Mouse (Mus musculus) midbrain, embryonic 10.5 days (tissue): Measurements from ENCODE around the gene C2. TPM values are rescaled to one million over a fixed set of nuclear protein-coding genes. Genes with fewer than 3 reads are reported as not detected.
"Not testable (repeated sequence)": the region's sequence is repeated elsewhere in the genome, so short reads cannot be mapped to it uniquely, and the experiment has no call there.

Experiments
- DNase-seq: peaks from one replicate; pipeline ENCODE4 v3.0.0-alpha.2; 2017; ENCODE audit warnings: low spot score
- H3K27ac ChIP-seq: fragments of 300-500 bp; sonication (generic); replicated peaks from 2 replicates; pipeline ENCODE4 v1.5.1; 2016; ENCODE audit warnings: mild to moderate bottlenecking
- H3K27me3 ChIP-seq: fragments of 300-500 bp; sonication (generic); 2 replicates; pipeline ENCODE4 v1.6.1; 2016; ENCODE audit warnings: low read depth, mild to moderate bottlenecking; ENCODE audit not compliant: poor library complexity, severe bottlenecking
- H3K36me3 ChIP-seq: fragments of 300-500 bp; sonication (generic); 2 replicates; pipeline ENCODE4 v1.6.1; 2016; ENCODE audit warnings: mild to moderate bottlenecking, moderate library complexity
- H3K4me1 ChIP-seq: fragments of 300-500 bp; sonication (generic); 2 replicates; pipeline ENCODE4 v1.6.1; 2016
- H3K4me3 ChIP-seq: fragments of 300-500 bp; sonication (generic); 2 replicates; pipeline ENCODE4 v1.5.1; 2016; ENCODE audit warnings: mild to moderate bottlenecking, moderate library complexity
- H3K9me3 ChIP-seq: fragments of 300-500 bp; sonication (generic); replicated peaks from 2 replicates; pipeline ENCODE4 v1.6.1; 2016; ENCODE audit warnings: mild to moderate bottlenecking
- WGBS: fragments of 180-500 bp; shearing (Covaris S2); methylation state at CpG from one replicate; pipeline ENCODE4 v1.1.7; 2016; 5-methylcytosine and 5-hydroxymethylcytosine counted together
- microRNA-seq: library from miRNA; unstranded; fragments of <30 nt; microRNA quantifications from one replicate; pipeline ENCODE4, GENCODE M21; 2017
- polyA plus RNA-seq: library from polyadenylated mRNA; unstranded; fragments of >200 nt; fragmentation: Nextera tagmentation; extraction: Ambion mirVana; gene quantifications from 2 replicates; pipeline ENCODE4 v1.2.1, GENCODE M21; 2016

The C2 gene
- polyA plus RNA-seq, 1 experiment from 2014 or later, result 1.3 TPM

- H3K36me3 ChIP-seq, result peaks cover 70% of the 10 kb centered on the region
- no peaks in the 10 kb centered on the region for H3K27me3 ChIP-seq
- peaks cover 34% of the 10 kb centered on the region for H3K4me1 ChIP-seq
- H3K4me3 ChIP-seq, result peak within 1 kb of the TSS; percentile 84
- H3K27ac ChIP-seq, result peak within 1 kb of the TSS; percentile 84
- no peaks in the 10 kb centered on the region for H3K9me3 ChIP-seq
- DNase-seq, result peak; percentile 98
- WGBS, result under 1% methylated on average over 40 of the region's 40 CpGs
Measured at GRCm38 (mm10) chr17:34836856-34837221, 61.2 kb downstream of the C2 start, which contains the start of the genes Stk19 and Dxo. Gene Stk19, minus strand, starts transcription at chr17:34836945. Gene Dxo, plus strand, starts transcription at chr17:34837019.

DNA sequence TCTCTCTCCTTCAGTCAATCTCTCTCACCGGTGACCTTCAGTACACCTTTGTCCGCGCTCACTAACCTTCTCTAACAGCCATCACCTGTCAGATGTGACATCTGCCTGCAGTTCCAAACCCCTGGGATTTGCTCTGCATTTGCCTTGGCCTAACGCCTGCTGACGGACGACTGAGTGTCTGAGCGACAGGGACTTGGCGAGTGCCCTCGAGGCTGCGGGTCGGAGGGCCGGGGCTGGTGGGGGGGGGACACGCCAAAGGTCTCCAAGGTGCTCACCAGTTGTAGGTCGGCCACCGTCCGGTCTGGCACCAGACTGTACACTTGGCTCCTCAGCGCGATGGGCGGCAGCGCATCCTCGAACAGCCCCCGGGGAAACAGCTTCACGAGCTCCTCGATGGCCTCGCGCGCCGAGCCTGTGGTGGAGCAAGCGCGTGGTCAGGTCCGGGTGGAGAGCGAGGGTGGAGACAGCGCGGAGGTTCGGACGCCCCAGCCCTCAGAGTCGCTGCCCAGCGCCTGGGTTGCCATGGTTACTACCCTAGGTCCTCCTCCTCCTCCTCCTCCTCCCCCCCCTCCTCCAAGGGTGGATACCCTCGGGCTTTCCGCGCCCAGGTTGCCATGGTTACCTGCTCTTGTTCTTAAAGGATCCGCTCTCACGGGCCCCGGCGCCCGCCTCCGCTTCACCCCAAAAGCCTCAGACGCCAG lies 61.8 kb downstream of the C2 start:
- Histone ChIP-seq H3K36me3 (peaks cover 69% of the 10 kb centered on the region), H3K4me1 (peaks cover 34% of the 10 kb centered on the region), H3K9me3 (no peaks in the 10 kb centered on the region), H3K27me3 (no peaks in the 10 kb centered on the region), H3K4me3 (peak overlapping the region; percentile 84), H3K27ac (peak overlapping the region; percentile 84)
- WGBS, result 4% methylated on average over 48 of the region's 48 CpGs
- DNase-seq, result no peak

GRCm38 (mm10) chr17:34830776-34831175 lies 67.3 kb downstream of the C2 start:
- H3K27ac ChIP-seq, H3K4me3 ChIP-seq, DNase-seq, H3K27me3 ChIP-seq, H3K4me1 ChIP-seq: not testable (repeated sequence)
- peaks cover 88% of the 10 kb centered on the region for H3K36me3 ChIP-seq
- 90% methylated on average over 1 of the region's 1 CpGs for whole genome bisulfite sequencing
- peaks cover 12% of the 10 kb centered on the region for H3K9me3 ChIP-seq

GRCm38 (mm10) chr17:34814818-34815370 lies 83.2 kb downstream of the C2 start:
- no peaks in the 10 kb centered on the region for H3K4me1 ChIP-seq
- WGBS, result 72% methylated on average over 7 of the region's 7 CpGs
- H3K36me3 ChIP-seq, result no peaks in the 10 kb centered on the region
- no peaks in the 10 kb centered on the region for H3K27me3 ChIP-seq
- no peak overlapping the region for H3K4me3 ChIP-seq
- DNase-seq, result no peak
- H3K27ac ChIP-seq, result no peak overlapping the region
- H3K9me3 ChIP-seq, result no peaks in the 10 kb centered on the region

GRCm38 (mm10) chr17:34813747-34814146 lies 84.3 kb downstream of the C2 start:
- H3K4me3 ChIP-seq, H3K4me1 ChIP-seq, DNase-seq, H3K36me3 ChIP-seq, H3K27me3 ChIP-seq, H3K27ac ChIP-seq, H3K9me3 ChIP-seq: not testable (repeated sequence)
- WGBS, result 62% methylated on average over 12 of the region's 12 CpGs

Small RNAs within 50 kb of the gene (microRNA-seq; reads per million reads assigned to microRNA genes)
- gene Mir6970, result not detected
- gene Mir6971, result 2.1 reads per million
- not detected for gene Mir6972

Other genes with a start within 250 kb of the C2 start
- gene Tnxb, start 227.7 kb downstream of the C2 start, polyA plus RNA-seq, result not detected in 2 replicates
- not detected in 2 replicates for gene C4b, start 154.4 kb downstream of the C2 start, polyA plus RNA-seq
- gene Cyp21a1, start 93.7 kb downstream of the C2 start, polyA plus RNA-seq, result not detected in 2 replicates
- 30.2 and 30.6 TPM in 2 replicates for gene Stk19, start 61.3 kb downstream of the C2 start, polyA plus RNA-seq
- 81.2 and 88.1 TPM in 2 replicates for gene Dxo, start 61.2 kb downstream of the C2 start, polyA plus RNA-seq
- 57.8 and 62.4 TPM in 2 replicates for gene Skiv2l, start 48.1 kb downstream of the C2 start, polyA plus RNA-seq
- 137 and 139 TPM in 2 replicates for gene Nelfe, start 47.9 kb downstream of the C2 start, polyA plus RNA-seq
- gene Cfb, start 35.7 kb downstream of the C2 start, polyA plus RNA-seq, result 1.8 and 2.8 TPM in 2 replicates
- 5.8 and 6.1 TPM in 2 replicates for gene Zbtb12, start 18.8 kb downstream of the C2 start, polyA plus RNA-seq
- gene Gm20547, start 16.2 kb downstream of the C2 start, polyA plus RNA-seq, result 0.07 TPM in 1 of 2 replicates, not detected in the other
- 88.0 and 91.9 TPM in 2 replicates for gene Ehmt2, start 204 bp upstream of the C2 start, polyA plus RNA-seq
- not detected in 2 replicates for gene Slc44a4, start 16.2 kb upstream of the C2 start, polyA plus RNA-seq
- 16.1 and 19.2 TPM in 2 replicates for gene Neu1, start 33.0 kb upstream of the C2 start, polyA plus RNA-seq
- 0.19 TPM in 1 of 2 replicates, not detected in the other for gene Hspa1b, start 61.0 kb upstream of the C2 start, polyA plus RNA-seq
- gene Gm20481, start 71.6 kb upstream of the C2 start, polyA plus RNA-seq, result 0.27 TPM in 1 of 2 replicates, not detected in the other
- 1.3 and 1.6 TPM in 2 replicates for gene Hspa1a, start 73.9 kb upstream of the C2 start, polyA plus RNA-seq
- 0.71 and 0.81 TPM in 2 replicates for gene Hspa1l, start 74.4 kb upstream of the C2 start, polyA plus RNA-seq
- gene Lsm2, start 83.6 kb upstream of the C2 start, polyA plus RNA-seq, result 307 and 337 TPM in 2 replicates
- 177 and 210 TPM in 2 replicates for gene Vars, start 102.7 kb upstream of the C2 start, polyA plus RNA-seq
- 0.19 and 0.28 TPM in 2 replicates for gene Vwa7, start 118.3 kb upstream of the C2 start, polyA plus RNA-seq
- gene Sapcd1, start 129.8 kb upstream of the C2 start, polyA plus RNA-seq, result 7.1 and 7.7 TPM in 2 replicates
- 5.4 and 6.3 TPM in 2 replicates for gene Msh5, start 148.5 kb upstream of the C2 start, polyA plus RNA-seq
- 216 and 217 TPM in 2 replicates for gene Clic1, start 151.7 kb upstream of the C2 start, polyA plus RNA-seq
- gene Ddah2, start 160.8 kb upstream of the C2 start, polyA plus RNA-seq, result 527 and 597 TPM in 2 replicates
- gene Ly6g6c, start 167.1 kb upstream of the C2 start, polyA plus RNA-seq, result 0.17 TPM in 2 replicates
- gene Mpig6b, start 167.9 kb upstream of the C2 start, polyA plus RNA-seq, result 1.3 TPM in 2 replicates
- 0.32 and 0.59 TPM in 2 replicates for gene Ly6g6e, start 178.6 kb upstream of the C2 start, polyA plus RNA-seq
- gene Ly6g6d, start 179.8 kb upstream of the C2 start, polyA plus RNA-seq, result 2.0 and 3.5 TPM in 2 replicates
- 0.70 and 0.86 TPM in 2 replicates for gene Ly6g6f, start 187.3 kb upstream of the C2 start, polyA plus RNA-seq
- gene Abhd16a, start 191.0 kb upstream of the C2 start, polyA plus RNA-seq, result 56.7 and 68.5 TPM in 2 replicates
- not detected in 2 replicates for gene Ly6g5c, start 210.0 kb upstream of the C2 start, polyA plus RNA-seq
- gene Ly6g5b, start 217.2 kb upstream of the C2 start, polyA plus RNA-seq, result 0.99 and 1.1 TPM in 2 replicates
- 33.4 and 34.5 TPM in 2 replicates for gene Gpank1, start 223.2 kb upstream of the C2 start, polyA plus RNA-seq
- 299 and 306 TPM in 2 replicates for gene Csnk2b, start 223.8 kb upstream of the C2 start, polyA plus RNA-seq
- 9.5 and 9.6 TPM in 2 replicates for gene D17H6S53E, start 228.1 kb upstream of the C2 start, polyA plus RNA-seq
- 0.53 and 0.66 TPM in 2 replicates for gene Apom, start 233.8 kb upstream of the C2 start, polyA plus RNA-seq
- gene Bag6, start 236.9 kb upstream of the C2 start, polyA plus RNA-seq, result 56.6 and 67.4 TPM in 2 replicates